Mouse (Mus musculus): ENCODE measurements around the gene Tnfsf9.
"Not testable (repeated sequence)": the region's sequence is repeated elsewhere in the genome, so short reads cannot be mapped to it uniquely, and the experiment has no call there.

The Tnfsf9 gene

GRCm38 (mm10) chr17:57095855-57096622 is 9.1 kb upstream of the Tnfsf9 start:
- peak; percentile 55 for DNase-seq

GRCm38 (mm10) chr17:57096623-57096920 is 8.6 kb upstream of the Tnfsf9 start:
- peak; percentile 60 for DNase-seq

- DNase-seq: no peak
Measured at GRCm38 (mm10) chr17:57098321-57098720, 6.8 kb upstream of the Tnfsf9 start.

GRCm38 (mm10) chr17:57099629-57100325 is 5.3 kb upstream of the Tnfsf9 start:
- no peak for DNase-seq

GRCm38 (mm10) chr17:57102276-57102675 is 2.8 kb upstream of the Tnfsf9 start:
- no peak for DNase-seq

- DNase-seq: no peak
Measured at GRCm38 (mm10) chr17:57104496-57104895, 629 bp upstream of the Tnfsf9 start.

GRCm38 (mm10) chr17:57106035-57106368 is 877 bp downstream of the Tnfsf9 start:
- DNase-seq: no peak

- no peak for DNase-seq
Measured at GRCm38 (mm10) chr17:57107064-57107463, 1.9 kb downstream of the Tnfsf9 start.

GRCm38 (mm10) chr17:57108040-57108665 is 3.0 kb downstream of the Tnfsf9 start:
- DNase-seq: no peak

GRCm38 (mm10) chr17:57108666-57109171 is 3.6 kb downstream of the Tnfsf9 start:
- no peak for DNase-seq

- DNase-seq: no peak
Measured at GRCm38 (mm10) chr17:57110005-57110404, 4.9 kb downstream of the Tnfsf9 start.

GRCm38 (mm10) chr17:57112768-57113474 is 7.8 kb downstream of the Tnfsf9 start:
- DNase-seq: no peak

- DNase-seq: no peak
Measured at GRCm38 (mm10) chr17:57116801-57117200, 11.7 kb downstream of the Tnfsf9 start.

- no peak for DNase-seq
Measured at GRCm38 (mm10) chr17:57118524-57119349, 13.6 kb downstream of the Tnfsf9 start.

GRCm38 (mm10) chr17:57121856-57122255 is 16.7 kb downstream of the Tnfsf9 start:
- DNase-seq: no peak

- DNase-seq: no peak
Measured at GRCm38 (mm10) chr17:57123192-57124118, 18.3 kb downstream of the Tnfsf9 start.

GRCm38 (mm10) chr17:57124792-57125191 is 19.7 kb downstream of the Tnfsf9 start:
- DNase-seq: no peak

GRCm38 (mm10) chr17:57125853-57126622 is 20.9 kb downstream of the Tnfsf9 start:
- DNase-seq: no peak

- no peak for DNase-seq
Measured at GRCm38 (mm10) chr17:57131793-57132192, 26.7 kb downstream of the Tnfsf9 start.

- DNase-seq: not testable (repeated sequence)
Measured at GRCm38 (mm10) chr17:57134021-57134420, 28.9 kb downstream of the Tnfsf9 start.
